Mouse (Mus musculus) embryonic facial prominence, embryonic 11.5 days (tissue): ENCODE measurements around the gene Metrn. TPM values are rescaled to one million over a fixed set of nuclear protein-coding genes. Genes with fewer than 3 reads are reported as not detected.

ENCODE experiments used
- ATAC-seq: fragments of 200-750 bp; cut with Nextera tagmentation; replicated peaks from 2 replicates; pipeline ENCODE4 v1.8.0; 2017; ENCODE audit warnings: low read depth; ENCODE audit not compliant: insufficient number of reproducible peaks, low FRiP score, low TSS enrichment
- DNase-seq: peaks from one replicate; pipeline ENCODE4 v3.0.0-alpha.2; 2015; ENCODE audit warnings: low spot score
- H3K27ac ChIP-seq: fragments of 300-500 bp; sonication (generic); replicated peaks from 2 replicates; pipeline ENCODE4 v1.5.1; 2014; ENCODE audit warnings: mild to moderate bottlenecking, low read depth, low read length, control low read depth
- H3K27me3 ChIP-seq: fragments of 300-500 bp; sonication (generic); 2 replicates; pipeline ENCODE4 v1.6.1; 2014; ENCODE audit warnings: mild to moderate bottlenecking, low read length, moderate library complexity, mixed read lengths; ENCODE audit not compliant: control insufficient read depth, insufficient read depth
- H3K36me3 ChIP-seq: fragments of 300-500 bp; sonication (generic); replicated peaks from 2 replicates; pipeline ENCODE4 v1.6.1; 2014; ENCODE audit warnings: low read depth, mild to moderate bottlenecking, low read length, moderate library complexity, mixed read lengths; ENCODE audit not compliant: control insufficient read depth, insufficient read depth
- H3K4me1 ChIP-seq: fragments of 300-500 bp; sonication (generic); 2 replicates; pipeline ENCODE4 v1.6.1; 2014; ENCODE audit warnings: low read length, mixed read lengths; ENCODE audit not compliant: control insufficient read depth, insufficient read depth
- H3K4me2 ChIP-seq: fragments of 300-500 bp; sonication (generic); 2 replicates; pipeline ENCODE4 v1.6.1; 2014; ENCODE audit warnings: low read depth, mild to moderate bottlenecking, control low read depth, low read length, moderate library complexity
- H3K4me3 ChIP-seq: fragments of 300-500 bp; sonication (generic); 2 replicates; pipeline ENCODE4 v1.5.1; 2014; ENCODE audit warnings: low read depth, low read length, control low read depth
- H3K9ac ChIP-seq: fragments of 300-500 bp; sonication (generic); replicated peaks from 2 replicates; pipeline ENCODE4 v1.6.1; 2014; ENCODE audit warnings: mild to moderate bottlenecking, control low read depth, low read length
- H3K9me3 ChIP-seq: fragments of 300-500 bp; sonication (generic); replicated peaks from 2 replicates; pipeline ENCODE4 v1.6.1; 2016; ENCODE audit warnings: mild to moderate bottlenecking, low read length, inconsistent platforms, mixed read lengths; ENCODE audit not compliant: control insufficient read depth
- WGBS: fragments of 180-500 bp; shearing (Covaris S2); extraction: QIAGEN DNeasy Blood & Tissue Kit; methylation state at CpG from one replicate; pipeline ENCODE4 v1.1.7; 2014; 5-methylcytosine and 5-hydroxymethylcytosine counted together
- polyA plus RNA-seq: library from polyadenylated mRNA; unstranded; fragments of >200 nt; fragmentation: Nextera tagmentation; extraction: Ambion mirVana; gene quantifications from 2 replicates; pipeline ENCODE4 v1.2.1, GENCODE M21; 2014

Metrn gene
- polyA plus RNA-seq, 1 experiment from 2014 or later, result 13.4 TPM

DNA sequence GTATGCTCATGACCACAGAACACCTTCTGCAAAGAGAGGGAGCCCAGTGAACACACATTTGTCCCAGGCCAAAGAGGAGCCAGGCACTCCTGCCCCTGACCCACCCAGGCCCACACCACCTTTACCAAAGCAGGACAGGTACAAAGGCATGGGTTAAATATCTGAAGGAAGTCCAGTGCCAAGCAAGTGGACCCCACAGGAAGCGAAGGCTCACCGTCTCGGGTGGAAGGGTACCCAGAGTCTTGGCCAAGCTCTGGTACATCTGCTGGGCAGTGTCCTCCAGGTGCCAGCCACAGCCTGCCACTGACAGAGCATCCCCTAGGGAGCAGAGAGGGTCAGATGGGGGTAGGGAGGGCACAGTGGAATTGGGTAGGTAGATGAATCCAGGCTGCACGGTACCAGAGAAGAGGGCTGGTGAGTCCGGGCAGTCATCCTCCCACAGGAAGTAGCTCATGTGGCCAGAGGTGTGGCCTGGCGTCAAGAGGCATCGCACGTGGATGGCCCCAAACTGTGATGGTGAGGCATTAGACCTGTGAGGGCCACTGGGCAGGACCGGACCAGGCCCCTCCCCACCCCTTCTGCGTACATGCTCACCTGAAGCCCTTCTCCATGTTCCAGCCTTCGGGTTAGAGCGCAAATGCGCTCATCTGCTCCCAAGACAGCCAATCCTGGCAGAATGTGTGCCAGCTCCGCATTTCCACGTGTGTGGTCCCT is 12.9 kb downstream of the Metrn start:
- Histone ChIP-seq H3K9me3 (no peaks in the 10 kb centered on the region), H3K4me3 (peak overlapping the region; percentile 45), H3K4me2 (peak overlapping the region; percentile 59), H3K36me3 (peaks cover 15% of the 10 kb centered on the region), H3K27ac (no peak overlapping the region), H3K9ac (peak overlapping the region; percentile 62), H3K27me3 (no peaks in the 10 kb centered on the region), H3K4me1 (peaks cover 5% of the 10 kb centered on the region; the same call in 1 of the 2 replicates)
- DNase-seq (no peak), ATAC-seq (no peak)
- 74% methylated on average over 15 of the region's 15 CpGs for WGBS

DNA sequence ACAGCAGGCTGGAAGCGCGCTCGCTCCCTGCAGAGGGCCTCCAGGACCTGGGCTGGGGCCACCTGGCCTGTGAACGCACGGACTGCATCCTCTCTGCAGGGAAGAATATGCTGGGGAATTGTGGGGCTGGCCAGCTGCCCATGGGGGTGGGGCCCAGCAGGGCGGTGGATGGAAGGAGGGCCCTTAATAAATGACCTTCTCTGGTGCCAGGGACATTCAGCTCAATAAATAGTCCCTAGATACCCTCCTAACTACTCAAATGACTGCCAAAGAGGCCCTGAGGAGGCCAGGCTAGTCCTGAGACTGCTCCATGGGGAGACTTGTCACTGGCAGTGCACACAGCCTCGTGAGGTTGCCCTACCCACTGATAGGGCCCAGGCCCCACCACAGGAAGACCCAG is 13.8 kb downstream of the Metrn start:
- no peaks in the 10 kb centered on the region for H3K9me3 ChIP-seq
- H3K27ac ChIP-seq, result no peak overlapping the region
- ATAC-seq (no peak), DNase-seq (no peak)
- peaks cover 5% of the 10 kb centered on the region; the same call in 1 of the 2 replicates for H3K4me1 ChIP-seq
- H3K4me2 ChIP-seq, result no peak overlapping the region
- peaks cover 15% of the 10 kb centered on the region for H3K36me3 ChIP-seq
- no peak overlapping the region for H3K4me3 ChIP-seq
- 84% methylated on average over 7 of the region's 7 CpGs for WGBS
- H3K27me3 ChIP-seq, result no peaks in the 10 kb centered on the region
- no peak overlapping the region; the same call in 1 of the 2 replicates for H3K9ac ChIP-seq

- H3K36me3 ChIP-seq, result peaks cover 15% of the 10 kb centered on the region
- H3K27ac ChIP-seq, result no peak overlapping the region
- H3K4me2 ChIP-seq, result no peak overlapping the region
- no peak for DNase-seq
- H3K4me1 ChIP-seq, result peaks cover 5% of the 10 kb centered on the region; the same call in 1 of the 2 replicates
- 83% methylated on average over 6 of the region's 6 CpGs for WGBS
- H3K4me3 ChIP-seq, result no peak overlapping the region
- no peaks in the 10 kb centered on the region for H3K9me3 ChIP-seq
- no peak overlapping the region for H3K9ac ChIP-seq
- H3K27me3 ChIP-seq, result no peaks in the 10 kb centered on the region
- ATAC-seq, result no peak
Measured at GRCm38 (mm10) chr17:25781339-25781738, 15.6 kb downstream of the Metrn start.

DNA sequence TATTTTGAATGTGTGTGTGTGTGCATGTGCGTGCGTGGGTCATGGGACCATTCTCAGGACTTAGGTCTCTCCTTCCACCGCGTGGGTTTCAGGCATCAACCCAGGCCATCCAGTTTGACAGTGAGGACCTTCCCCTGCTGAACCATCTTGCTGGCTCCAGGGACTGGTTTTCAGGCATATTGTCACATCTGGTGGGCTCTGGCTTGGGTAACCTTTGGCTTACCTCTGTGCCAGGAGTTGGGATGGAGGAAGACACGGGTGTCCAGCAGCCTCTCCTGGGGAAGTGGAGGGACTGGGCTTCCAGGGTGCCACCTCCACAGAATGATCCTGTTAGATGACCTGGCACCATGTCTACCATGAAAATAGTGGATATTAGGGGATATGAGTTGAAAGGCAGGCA is 19.0 kb downstream of the Metrn start:
- DNase-seq (no peak), ATAC-seq (no peak)
- Histone ChIP-seq H3K27ac (no peak overlapping the region), H3K4me2 (no peak overlapping the region), H3K36me3 (peaks cover 12% of the 10 kb centered on the region), H3K9ac (no peak overlapping the region), H3K4me1 (peaks cover 3% of the 10 kb centered on the region), H3K27me3 (no peaks in the 10 kb centered on the region), H3K4me3 (no peak overlapping the region), H3K9me3 (no peaks in the 10 kb centered on the region)
- WGBS, result 88% methylated on average over 5 of the region's 5 CpGs

GRCm38 (mm10) chr17:25775318-25776062 is 21.4 kb downstream of the Metrn start:
- ATAC-seq (no peak), DNase-seq (no peak)
- WGBS, result 78% methylated on average over 10 of the region's 10 CpGs
- H3K36me3 ChIP-seq, result no peaks in the 10 kb centered on the region; the same call in 1 of the 2 replicates
- H3K4me1 ChIP-seq, result peaks cover 3% of the 10 kb centered on the region
- H3K4me2 ChIP-seq, result no peak overlapping the region
- H3K27ac ChIP-seq, result no peak overlapping the region
- H3K9ac ChIP-seq, result no peak overlapping the region
- H3K4me3 ChIP-seq, result no peak overlapping the region
- no peaks in the 10 kb centered on the region for H3K27me3 ChIP-seq
- H3K9me3 ChIP-seq, result no peaks in the 10 kb centered on the region

DNA sequence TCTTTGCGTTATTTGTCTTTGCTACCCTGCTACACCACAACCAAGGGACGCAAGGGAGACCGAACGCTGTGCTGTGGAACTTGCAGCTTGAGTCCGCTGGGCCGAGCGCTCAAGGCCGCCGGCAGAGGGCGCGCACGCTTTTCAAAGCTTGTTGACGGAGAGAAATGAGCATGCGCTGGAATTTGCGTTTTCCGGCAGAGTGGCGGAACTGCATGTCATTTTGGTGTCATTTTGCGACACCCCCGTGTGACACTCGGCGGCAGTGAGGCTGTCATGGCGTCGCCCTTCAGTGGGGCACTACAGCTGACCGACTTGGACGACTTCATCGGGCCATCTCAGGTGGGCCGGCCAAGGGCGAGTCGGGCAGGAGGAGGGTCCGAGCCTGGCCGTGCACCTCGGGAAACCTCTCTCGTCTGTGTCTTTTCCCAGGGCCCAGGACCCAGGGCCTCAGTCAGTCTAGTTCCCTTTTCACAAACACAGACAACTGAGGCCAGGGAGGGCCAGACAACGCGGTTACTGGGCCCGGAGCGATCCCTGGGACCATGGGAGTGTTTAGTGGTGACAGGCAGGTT is 23.3 kb downstream of the Metrn start, which contains the start of gene Narfl:
Gene Narfl (plus strand): TSS at position 228 of the 572 bp plus-strand sequence.
- Histone ChIP-seq H3K27me3 (no peaks in the 10 kb centered on the region), H3K9me3 (no peaks in the 10 kb centered on the region), H3K4me3 (peak within 1 kb of the TSS; percentile 75), H3K4me1 (peaks cover 3% of the 10 kb centered on the region), H3K36me3 (no peaks in the 10 kb centered on the region; the same call in 1 of the 2 replicates), H3K4me2 (peak within 1 kb of the TSS; percentile 78), H3K27ac (no peak within 1 kb of the TSS), H3K9ac (peak within 1 kb of the TSS; percentile 78)
- ATAC-seq (peak; percentile 72), DNase-seq (peak; percentile 98)
- WGBS, result under 1% methylated on average over 37 of the region's 37 CpGs

DNA sequence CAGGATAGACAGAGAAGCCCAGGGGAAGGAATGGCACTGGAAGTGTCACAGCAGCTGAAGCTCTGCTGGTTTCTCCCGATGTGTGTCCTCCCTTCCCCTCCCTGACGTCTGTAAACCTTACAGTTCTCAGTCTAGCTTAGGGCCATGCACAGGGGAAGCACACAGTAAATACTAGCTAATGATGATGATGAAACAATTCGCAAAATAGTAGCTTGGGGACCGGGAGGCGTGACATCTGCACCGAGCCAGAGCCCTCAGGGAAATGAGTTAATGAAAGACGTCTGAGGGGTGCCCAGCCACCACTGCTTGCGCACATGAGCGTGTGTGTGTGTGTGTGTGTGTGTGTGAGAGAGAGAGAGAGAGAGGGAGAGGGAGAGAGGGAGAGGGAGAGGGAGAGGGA is 27.6 kb downstream of the Metrn start:
- Histone ChIP-seq H3K4me1 (peaks cover 3% of the 10 kb centered on the region), H3K36me3 (no peaks in the 10 kb centered on the region), H3K27ac (no peak overlapping the region), H3K9ac (no peak overlapping the region), H3K4me2 (no peak overlapping the region), H3K4me3 (no peak overlapping the region), H3K9me3 (no peaks in the 10 kb centered on the region), H3K27me3 (no peaks in the 10 kb centered on the region)
- WGBS, result 50% methylated on average over 9 of the region's 9 CpGs
- ATAC-seq (no peak), DNase-seq (no peak)

- no peaks in the 10 kb centered on the region for H3K9me3 ChIP-seq
- H3K27me3 ChIP-seq, result no peaks in the 10 kb centered on the region
- no peak overlapping the region for H3K4me3 ChIP-seq
- no peak overlapping the region for H3K27ac ChIP-seq
- ATAC-seq (peak; percentile 69), DNase-seq (peak; percentile 27)
- H3K36me3 ChIP-seq, result no peaks in the 10 kb centered on the region
- no peak overlapping the region for H3K9ac ChIP-seq
- WGBS, result 43% methylated on average over 5 of the region's 5 CpGs
- H3K4me1 ChIP-seq, result no peaks in the 10 kb centered on the region
- H3K4me2 ChIP-seq, result no peak overlapping the region
Measured at GRCm38 (mm10) chr17:25765886-25766285, 31.1 kb downstream of the Metrn start.
